Mouse (Mus musculus) kidney, postnatal 4 days (tissue): ENCODE measurements around the gene Cldn13.
"Not testable (repeated sequence)": the region's sequence is repeated elsewhere in the genome, so short reads cannot be mapped to it uniquely, and the experiment has no call there.

Experiments used
- DNase-seq, 2 experiments: peaks; one replicate each; pipeline ENCODE4 v3.0.0; 2021; ENCODE audit warnings: mixed read lengths in 2 of 2

The Cldn13 gene

DNA sequence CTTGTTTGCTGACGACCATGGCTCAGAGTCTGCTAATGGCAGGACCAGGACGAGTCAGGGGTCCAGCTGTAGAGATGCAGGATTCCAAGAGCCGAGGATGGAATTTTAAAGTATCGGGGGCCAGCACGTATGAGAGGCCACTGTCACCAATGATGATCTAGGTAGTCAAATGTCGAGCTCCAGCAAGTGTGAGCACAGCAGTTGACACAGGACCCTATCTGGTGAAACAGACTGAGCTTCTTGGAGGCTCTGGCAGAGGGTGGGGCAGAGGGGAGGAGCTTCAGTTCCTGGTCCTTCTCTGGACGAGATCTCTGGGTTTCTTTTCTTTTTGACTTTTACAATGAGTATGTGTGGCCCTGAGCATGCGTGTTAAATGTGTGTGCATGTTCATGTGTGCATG is at the start of gene Cldn13:
Cldn13 (minus strand) TSS at position 216 of the 400 bp plus-strand sequence.
- no peak for DNase-seq

DNA sequence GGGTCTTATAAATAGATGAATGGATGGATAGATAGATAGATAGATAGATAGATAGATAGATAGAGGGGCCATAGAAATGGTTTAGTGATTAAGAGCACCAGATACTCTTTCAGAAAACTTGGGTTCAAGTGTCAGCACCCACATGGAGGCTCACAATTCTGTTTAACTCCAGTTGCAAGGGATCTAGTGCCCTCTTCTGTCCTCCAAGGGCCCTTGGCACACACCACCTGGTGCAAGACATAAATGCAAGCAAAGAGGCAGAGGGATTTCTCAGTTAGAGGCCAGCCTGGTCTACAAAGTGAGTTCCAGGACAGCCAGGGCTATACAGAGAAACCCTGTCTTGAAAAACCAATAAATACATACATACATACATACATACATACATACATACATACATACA is 49.3 kb upstream of the Cldn13 start:
- DNase-seq: not testable (repeated sequence)

DNA sequence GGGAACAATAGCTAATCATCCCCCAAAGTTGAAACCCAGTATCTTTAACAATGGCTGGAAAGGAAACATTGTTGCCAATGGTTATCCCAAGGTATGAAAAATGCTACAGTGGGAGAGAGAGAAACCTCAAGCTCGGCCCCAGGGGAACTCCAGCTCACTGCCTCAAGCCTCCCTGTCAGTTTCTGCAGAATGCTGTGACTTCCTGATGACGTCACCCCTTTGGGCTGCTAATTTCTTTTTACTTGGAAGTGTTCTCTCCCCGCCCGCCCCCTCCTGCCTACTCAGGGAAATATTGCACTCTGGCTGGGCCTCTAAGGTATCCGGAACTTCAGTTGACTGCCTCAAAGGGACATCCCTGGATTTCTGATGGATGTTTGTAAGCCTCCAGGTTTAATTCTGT is 48.2 kb upstream of the Cldn13 start:
- peak; percentile 62 to 80 for DNase-seq

DNA sequence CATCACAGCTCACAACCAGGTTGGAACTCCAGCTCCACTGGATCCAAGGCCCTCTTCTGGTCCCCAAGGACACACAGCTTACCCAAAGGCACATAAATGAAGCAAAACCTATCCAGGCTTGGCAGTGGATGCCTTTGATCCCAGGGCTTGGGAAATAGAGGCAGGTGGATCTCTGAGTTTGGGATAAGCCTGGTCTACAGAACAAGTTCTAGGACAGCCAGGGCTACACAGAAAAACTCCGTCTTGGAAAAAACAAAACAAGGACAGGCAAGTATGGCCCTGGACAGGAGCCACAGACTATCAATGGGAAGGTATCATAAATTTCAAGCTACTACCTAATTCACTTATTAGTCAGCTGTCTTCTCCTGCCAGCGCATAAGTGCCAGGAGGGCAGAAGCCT is 46.2 kb upstream of the Cldn13 start:
- no peak for DNase-seq

- DNase-seq: no peak
Observed at GRCm38 (mm10) chr5:134960430-134960829, 45.1 kb upstream of the Cldn13 start.

DNA sequence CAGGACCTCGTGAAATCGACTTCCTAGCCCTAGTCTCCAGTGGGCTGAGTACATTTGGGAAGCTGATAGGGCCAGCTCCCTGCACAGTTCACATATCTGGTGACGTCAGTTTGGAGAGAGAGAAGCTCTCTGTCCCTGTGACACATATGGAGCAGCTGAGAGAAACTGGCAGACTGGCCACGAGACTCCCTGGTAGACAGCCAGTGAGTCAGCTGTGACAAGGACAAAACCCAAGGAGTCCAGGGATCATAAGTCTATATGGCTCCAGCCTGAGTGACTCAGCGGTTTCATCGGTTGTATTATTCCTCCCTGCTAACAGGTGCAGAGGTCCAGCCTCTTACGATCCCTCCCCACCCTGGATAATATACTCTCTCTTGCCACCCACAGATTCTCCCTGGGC is 43.8 kb upstream of the Cldn13 start:
- no peak for DNase-seq

- no peak for DNase-seq
Observed at GRCm38 (mm10) chr5:134955491-134955890, 40.2 kb upstream of the Cldn13 start.

DNA sequence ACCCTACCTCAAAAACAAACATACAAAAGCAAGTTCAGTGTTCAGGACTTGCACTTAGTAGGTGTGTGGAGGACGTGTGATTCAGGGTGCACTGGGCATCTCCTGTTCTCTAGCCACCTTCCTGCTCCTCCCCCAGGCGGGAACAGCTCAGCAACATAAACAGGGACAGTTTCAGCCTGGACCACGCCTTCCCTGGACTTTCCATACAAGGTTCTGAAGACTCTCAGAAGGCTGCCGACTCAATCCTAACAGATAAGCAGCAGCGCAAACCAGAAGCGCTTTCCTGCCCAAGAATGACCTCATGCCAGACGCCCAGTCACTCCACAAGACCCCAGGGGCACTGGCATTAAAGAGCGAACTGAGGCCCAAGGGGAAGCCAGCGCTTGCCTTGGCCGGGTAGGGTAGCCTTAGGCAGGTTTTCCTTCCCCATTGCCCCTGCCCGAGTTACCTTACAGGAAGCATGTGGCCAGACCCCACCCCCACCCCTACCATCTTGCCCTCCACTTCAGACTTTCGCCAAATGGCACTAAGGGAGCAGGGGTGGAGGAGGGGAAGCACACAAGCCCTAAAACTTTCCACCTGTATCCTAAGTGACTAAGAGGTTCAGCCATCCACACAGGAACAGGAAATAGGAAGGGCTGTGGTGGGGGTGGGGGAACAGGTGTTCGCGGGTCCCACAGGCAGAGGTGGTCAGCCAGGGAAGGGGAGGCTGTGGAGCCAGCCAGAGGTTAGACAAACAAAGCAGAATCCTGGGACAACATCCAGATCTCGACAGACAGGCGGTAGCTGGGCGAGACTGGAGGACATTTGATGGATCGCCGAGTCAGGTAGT is 35.9 kb upstream of the Cldn13 start:
- DNase-seq: peak; percentile 58 to 75

DNA sequence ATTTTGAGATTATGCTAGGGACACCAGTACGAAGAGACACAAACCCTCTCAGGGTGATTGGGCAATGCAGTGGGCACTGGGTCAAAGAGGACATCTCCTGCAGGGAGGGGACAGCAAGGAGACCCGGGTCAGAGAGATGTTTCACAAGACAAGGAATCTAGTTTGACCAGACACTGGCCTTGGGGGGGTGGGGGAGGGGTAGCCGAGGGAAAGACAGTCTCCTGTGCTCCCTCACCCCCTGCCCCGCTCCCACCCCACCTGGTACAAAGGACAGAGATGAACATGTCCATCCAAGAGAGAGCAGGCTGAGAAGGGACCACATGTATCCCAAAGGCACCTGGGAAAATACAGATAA is 32.7 kb upstream of the Cldn13 start:
- no peak for DNase-seq

GRCm38 (mm10) chr5:134947420-134948084 is 32.2 kb upstream of the Cldn13 start:
- DNase-seq: no peak

DNA sequence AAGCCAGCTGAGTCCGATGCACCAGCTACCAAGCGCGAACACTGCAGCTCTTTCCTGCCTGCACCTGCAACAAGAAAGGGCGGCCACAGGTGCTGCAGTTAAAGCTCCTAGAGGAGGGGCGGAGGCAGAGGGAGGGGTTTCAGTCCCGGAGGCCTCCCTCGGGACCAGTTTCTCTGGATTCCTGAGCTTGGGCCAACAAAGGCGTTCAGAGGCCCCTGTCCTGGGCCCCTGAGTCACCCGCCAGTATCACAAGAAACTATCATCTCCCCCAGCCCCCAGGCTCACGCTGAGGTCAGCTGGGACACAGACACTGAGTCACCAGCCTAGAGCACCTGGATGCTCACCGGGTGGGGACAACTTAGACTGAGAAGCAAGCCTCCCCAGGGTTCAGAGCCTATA is 31.5 kb upstream of the Cldn13 start, which contains the start of gene Cldn4:
Cldn4 (minus strand) TSS at position 78 of the 399 bp plus-strand sequence.
- peak; percentile 64 to 78 for DNase-seq

DNA sequence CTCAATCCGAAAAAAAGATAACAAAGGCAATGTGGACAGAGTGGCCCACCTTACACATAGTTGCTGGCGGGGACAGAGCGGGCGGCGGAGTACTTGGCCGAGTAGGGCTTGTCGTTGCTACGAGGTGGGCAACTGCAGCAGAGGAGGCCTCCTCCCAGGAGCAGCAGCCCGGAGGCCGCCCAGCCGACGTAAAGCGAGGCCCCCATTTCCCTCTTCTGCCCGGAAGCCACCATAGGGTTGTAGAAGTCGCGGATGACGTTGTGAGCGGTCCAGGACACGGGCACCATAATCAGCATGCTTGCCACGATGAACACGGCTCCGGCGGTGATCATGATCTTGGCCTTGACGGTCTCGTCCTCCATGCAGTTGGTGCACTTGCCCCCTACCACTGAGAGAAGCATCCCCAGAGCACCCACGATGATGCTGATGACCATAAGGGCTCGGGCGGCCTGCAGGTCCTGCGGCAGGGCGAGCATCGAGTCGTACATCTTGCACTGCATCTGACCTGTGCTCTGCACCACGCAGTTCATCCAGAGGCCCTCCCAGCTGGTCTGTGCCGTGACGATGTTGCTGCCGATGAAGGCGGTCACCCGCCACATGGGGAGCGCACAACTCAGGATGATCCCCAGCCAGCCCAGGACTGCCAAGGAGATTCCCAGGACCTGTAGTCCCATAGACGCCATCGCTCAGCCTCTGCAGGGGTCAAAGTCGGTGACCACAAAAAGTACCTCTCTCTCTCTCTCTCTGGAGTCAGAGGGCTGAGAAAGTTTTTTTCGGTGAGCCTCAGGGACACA is 30.9 kb upstream of the Cldn13 start:
- DNase-seq: peak in 1 of 2 experiments; percentile 42

DNA sequence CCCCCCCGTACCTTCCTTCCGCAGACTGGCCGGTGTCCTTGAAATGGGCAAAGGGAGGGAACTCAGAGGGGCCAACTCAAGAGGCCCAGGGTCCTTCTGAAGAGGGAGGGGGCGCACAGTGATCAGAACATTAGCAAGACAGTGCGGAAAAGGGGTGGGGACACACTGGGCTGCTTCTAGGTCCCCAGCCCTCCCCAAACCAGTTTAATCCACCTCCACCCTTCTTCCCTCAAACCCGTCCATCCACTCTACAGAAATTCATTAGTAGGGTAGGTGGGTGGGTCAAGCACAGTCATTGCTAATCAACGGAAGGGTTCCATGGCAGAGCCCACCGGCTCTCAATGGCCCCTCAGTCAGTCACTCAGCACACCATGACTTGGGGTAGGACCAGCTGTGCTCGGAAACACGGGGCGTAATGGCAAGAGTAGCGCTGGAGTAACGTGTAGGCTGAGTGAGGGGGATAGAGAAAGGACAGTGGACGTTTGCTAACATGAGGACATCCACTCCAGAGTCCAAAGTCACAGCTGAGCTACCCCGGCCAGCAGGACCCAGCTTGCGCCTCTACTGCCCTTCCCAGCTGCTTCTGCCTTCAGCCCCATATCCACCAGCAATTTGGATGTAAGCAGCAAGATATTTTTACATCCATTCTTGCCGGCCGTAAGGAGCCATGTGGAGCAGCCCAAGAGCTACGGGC is 30.1 kb upstream of the Cldn13 start:
- no peak for DNase-seq

GRCm38 (mm10) chr5:134944179-134944578 is 28.9 kb upstream of the Cldn13 start:
- no peak for DNase-seq

- no peak for DNase-seq
Observed at GRCm38 (mm10) chr5:134942740-134943139, 27.4 kb upstream of the Cldn13 start.

GRCm38 (mm10) chr5:134941472-134942209 is 26.3 kb upstream of the Cldn13 start:
- DNase-seq: peak in 1 of 2 experiments; percentile 25

GRCm38 (mm10) chr5:134939554-134939953 is 24.2 kb upstream of the Cldn13 start:
- DNase-seq: not testable (repeated sequence)

DNA sequence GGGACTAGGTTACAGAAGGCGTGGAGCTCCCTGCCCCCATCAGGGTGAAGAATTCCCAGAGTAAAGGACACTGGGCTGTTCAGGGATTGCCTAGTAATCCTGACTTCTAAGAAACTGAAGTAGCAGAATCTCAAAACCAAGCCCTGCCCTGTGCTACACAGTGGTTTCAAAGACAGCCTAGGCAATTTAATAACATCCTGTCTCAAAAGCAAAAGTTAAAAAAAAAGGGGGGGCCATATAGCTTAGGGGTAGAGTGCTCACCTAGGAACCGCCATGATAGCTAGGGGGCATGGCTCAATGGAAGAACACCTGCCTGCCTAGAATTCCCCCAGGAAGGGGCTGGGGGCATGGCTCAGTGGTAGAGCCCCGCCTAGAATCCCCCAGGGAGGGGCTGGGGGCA is 23.7 kb upstream of the Cldn13 start:
- DNase-seq: no peak

DNA sequence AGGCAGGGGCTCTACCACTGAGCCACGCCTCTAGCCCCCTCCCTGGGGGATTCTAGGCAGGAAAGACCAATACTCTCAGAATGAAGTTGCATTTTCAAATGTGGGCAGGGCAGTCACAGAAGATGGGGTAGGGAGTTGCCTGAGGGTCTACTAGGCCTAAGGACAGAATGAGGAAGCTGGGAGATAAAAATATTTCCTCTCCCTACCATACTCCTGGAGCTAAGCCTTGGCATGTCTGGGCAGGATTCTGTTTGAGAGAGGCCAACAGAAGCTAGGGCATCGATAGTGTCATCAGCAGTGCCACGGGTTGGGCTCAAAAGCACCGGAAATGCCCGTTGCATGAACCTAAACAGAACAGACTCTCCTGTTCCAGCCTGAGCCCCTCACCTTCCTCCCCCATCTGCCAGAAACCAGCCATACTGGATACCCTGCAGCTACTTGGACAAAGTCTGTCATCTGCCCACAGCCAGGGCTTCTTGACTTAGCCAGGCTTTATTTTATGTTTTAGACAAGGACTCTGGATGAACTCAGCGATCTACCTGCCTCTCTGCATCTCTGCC is 21.4 kb upstream of the Cldn13 start:
- no peak for DNase-seq

DNA sequence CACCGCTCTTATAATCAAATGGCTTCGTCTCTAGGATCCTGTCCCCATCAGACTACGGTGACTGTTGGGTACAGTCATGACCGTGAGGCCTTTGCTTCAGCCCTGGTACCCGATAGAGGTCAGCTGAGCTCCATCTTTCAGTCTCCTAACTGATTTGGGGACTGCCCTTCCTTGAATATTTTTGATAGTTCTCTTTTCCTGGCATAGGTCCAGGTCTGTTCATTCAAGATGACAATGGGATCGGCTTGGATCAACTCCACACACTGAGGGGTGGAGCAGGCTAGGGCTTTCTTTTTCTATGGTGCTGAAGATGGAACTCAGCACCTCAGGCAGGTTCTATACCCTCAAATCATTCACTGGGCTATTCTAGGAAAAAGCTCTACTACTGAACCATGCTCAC is 20.7 kb upstream of the Cldn13 start:
- DNase-seq: no peak

GRCm38 (mm10) chr5:134934666-134935065 is 19.3 kb upstream of the Cldn13 start:
- DNase-seq: no peak

DNA sequence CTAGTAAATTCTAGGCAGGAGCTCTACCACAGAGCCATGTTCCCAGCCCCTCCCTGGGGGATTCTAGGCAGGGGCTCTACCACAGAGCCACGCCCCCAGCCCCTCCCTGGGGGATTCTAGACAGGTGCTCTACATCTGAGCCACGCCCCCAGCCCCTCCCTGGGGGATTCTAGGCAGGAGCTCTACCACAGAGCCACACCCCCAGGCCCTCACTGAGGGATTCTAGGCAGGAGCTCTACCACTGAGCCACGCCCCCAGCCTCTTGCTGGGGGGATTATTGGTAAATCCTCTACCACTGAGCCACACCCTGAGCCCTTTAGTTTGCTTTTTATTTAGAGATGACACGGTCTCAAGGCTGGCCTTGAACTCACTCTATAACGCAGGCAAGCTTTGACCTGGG is 18.4 kb upstream of the Cldn13 start:
- DNase-seq: not testable (repeated sequence)
